Mouse (Mus musculus): ENCODE measurements at regions not wholly inside any gene's neighbourhood (a gene's known extent, or its start where the extent isn't known, plus 50 kb on each side); places are given as distances from the start of the nearest gene placed in this dataset.

- Histone ChIP-seq H3K27ac (ENCODE audit: insufficient read depth, low read depth) (no peak overlapping the region), H3K9ac (ENCODE audit: insufficient read depth, low read depth) (no peak overlapping the region), H3K79me2 (replicated peaks; ENCODE audit: control insufficient read depth, extremely low read depth, insufficient read depth, poor library complexity, severe bottlenecking) (no peaks in the 10 kb centered on the region), H3K9me3 (replicated peaks; ENCODE audit: low read length) (no peaks in the 10 kb centered on the region), H3K36me3 (replicated peaks in 1 of 2; ENCODE audit: control insufficient read depth in 1 of 2, insufficient read depth in 1 of 2, low read length in 1 of 2) (no peaks in the 10 kb centered on the region), H3K4me1 (ENCODE audit: control insufficient read depth in 1 of 2, insufficient read depth in 2 of 2) (no peaks in the 10 kb centered on the region), H3K4me2 (ENCODE audit: insufficient read depth, low read depth, poor library complexity, severe bottlenecking) (no peak overlapping the region), H3K27me3 (replicated peaks) (no peaks in the 10 kb centered on the region), H3K4me3 (replicated peaks in 1 of 3; ENCODE audit: low read depth in 2 of 3, low read length in 2 of 3, poor library complexity in 1 of 3) (no peak overlapping the region)
- in situ Hi-C loops (cut with MboI; ENCODE audit: low pct_ligation_motif_present, low pct_unique_long_range_greater_than_20kb, low sequenced_read_pairs): no loop called here
- no peak for TF ChIP-seq POLR2A (IDR thresholded peaks at IDR 0.05; ENCODE audit: low read depth, low read length)
- no peak for TF ChIP-seq RAD21 (IDR thresholded peaks at IDR 0.05; ENCODE audit: low read depth, low read length)
- TF ChIP-seq IRF4 (IDR thresholded peaks at IDR 0.05; ENCODE audit: low read depth, low read length): no peak
- TF ChIP-seq JUN (IDR thresholded peaks at IDR 0.05; ENCODE audit: insufficient read depth, low read depth, low read length): no peak
- no peak for TF ChIP-seq MEF2A (IDR thresholded peaks at IDR 0.05; ENCODE audit: borderline replicate concordance, low read depth, low read length)
- no peak for TF ChIP-seq TCF12 (IDR thresholded peaks at IDR 0.05; ENCODE audit: low read depth, low read length)
- no peak for TF ChIP-seq SMC3 (IDR thresholded peaks at IDR 0.05; ENCODE audit: low read depth, low read length)
- TF ChIP-seq NELFE (IDR thresholded peaks at IDR 0.05; ENCODE audit: low read depth, low read length): no peak
- no peak for TF ChIP-seq USF2 (conservative IDR thresholded peaks at IDR 0.05; ENCODE audit: low read depth, low read length)
- TF ChIP-seq SIN3A (IDR thresholded peaks at IDR 0.05; ENCODE audit: low read length): no peak
- dilution Hi-C loops (cut with MboI; ENCODE audit: extremely low pct_ligation_motif_present, extremely low pct_unique_long_range_greater_than_20kb, low sequenced_read_pairs): no loop called here
- DNase-seq (ENCODE audit: extremely low read depth): no peak
Observed at GRCm38 (mm10) chr3:22838986-22839385, 762.5 kb downstream of the Tbl1xr1 start.

- H3K27me3 ChIP-seq (replicated peaks): no peaks in the 10 kb centered on the region
- TF ChIP-seq ELF1 (IDR thresholded peaks at IDR 0.05; ENCODE audit: low read depth, low read length) (no peak), EP300 (IDR thresholded peaks at IDR 0.05; ENCODE audit: low read length) (no peak), NRF1 (IDR thresholded peaks at IDR 0.05; ENCODE audit: low read depth, low read length) (no peak), CTCF (conservative IDR thresholded peaks at IDR 0.05 in 1 of 2, IDR thresholded peaks at IDR 0.05 in 1 of 2; ENCODE audit: low read depth in 2 of 2, low read length in 2 of 2) (peak; percentile 33 to 74; a peak in 3 of 4 replicates), MYC (IDR thresholded peaks at IDR 0.05; ENCODE audit: low read depth, low read length) (no peak), NELFE (IDR thresholded peaks at IDR 0.05; ENCODE audit: low read depth, low read length) (no peak), E2F4 (IDR thresholded peaks at IDR 0.05; ENCODE audit: insufficient replicate concordance, low read depth, low read length) (no peak), SMC3 (IDR thresholded peaks at IDR 0.05; ENCODE audit: low read depth, low read length) (peak; percentile 79), RCOR1 (conservative IDR thresholded peaks at IDR 0.05; ENCODE audit: low read depth, low read length) (no peak), UBTF (IDR thresholded peaks at IDR 0.05; ENCODE audit: low read depth, low read length) (no peak), PAX5 (IDR thresholded peaks at IDR 0.05; ENCODE audit: low read length) (no peak), IRF4 (IDR thresholded peaks at IDR 0.05; ENCODE audit: low read depth, low read length) (no peak), ZKSCAN1 (IDR thresholded peaks at IDR 0.05; ENCODE audit: borderline replicate concordance, low read depth, low read length) (no peak), SIN3A (IDR thresholded peaks at IDR 0.05; ENCODE audit: low read length) (no peak), JUND (conservative IDR thresholded peaks at IDR 0.05; ENCODE audit: low read depth, low read length) (no peak), RAD21 (IDR thresholded peaks at IDR 0.05; ENCODE audit: low read depth, low read length) (peak; percentile 85), MEF2A (IDR thresholded peaks at IDR 0.05; ENCODE audit: borderline replicate concordance, low read depth, low read length) (no peak)
- no peaks in the 10 kb centered on the region for H3K9me3 ChIP-seq (replicated peaks; ENCODE audit: low read length)
- in situ Hi-C loops (cut with MboI; ENCODE audit: low pct_ligation_motif_present, low pct_unique_long_range_greater_than_20kb, low sequenced_read_pairs) (no loop called here), dilution Hi-C loops (cut with MboI; ENCODE audit: extremely low pct_ligation_motif_present, extremely low pct_unique_long_range_greater_than_20kb, low sequenced_read_pairs) (no loop called here)
- H3K27ac ChIP-seq (ENCODE audit: insufficient read depth, low read depth): no peak overlapping the region
- no peak overlapping the region for H3K4me2 ChIP-seq (ENCODE audit: insufficient read depth, low read depth, poor library complexity, severe bottlenecking)
- H3K4me3 ChIP-seq (replicated peaks in 1 of 3; ENCODE audit: low read depth in 2 of 3, low read length in 2 of 3, poor library complexity in 1 of 3): no peak overlapping the region
- H3K36me3 ChIP-seq (replicated peaks in 1 of 2; ENCODE audit: control insufficient read depth in 1 of 2, insufficient read depth in 1 of 2, low read length in 1 of 2): no peaks in the 10 kb centered on the region
- no peaks in the 10 kb centered on the region for H3K79me2 ChIP-seq (replicated peaks; ENCODE audit: control insufficient read depth, extremely low read depth, insufficient read depth, poor library complexity, severe bottlenecking)
- no peaks in the 10 kb centered on the region for H3K4me1 ChIP-seq (ENCODE audit: control insufficient read depth in 1 of 2, insufficient read depth in 2 of 2)
- no peak overlapping the region for H3K9ac ChIP-seq (ENCODE audit: insufficient read depth, low read depth)
- peak; percentile 28 for DNase-seq (ENCODE audit: extremely low read depth)
Observed at GRCm38 (mm10) chr3:22850474-22850873, 774.0 kb downstream of the Tbl1xr1 start.
